Mouse (Mus musculus) erythroblast, embryonic 14.5 days (primary cell): ENCODE data around the gene Kcnj9. TPM values are rescaled to one million over a fixed set of nuclear protein-coding genes. Genes with fewer than 3 reads are reported as not detected.

Experiments used
- H3K27me3 ChIP-seq: 2 replicates; pipeline ENCODE4 v1.6.1; 2012; ENCODE audit warnings: inconsistent platforms; ENCODE audit not compliant: control insufficient read depth
- H3K36me3 ChIP-seq: 2 replicates; pipeline ENCODE4 v1.6.1; 2012; ENCODE audit warnings: mild to moderate bottlenecking, inconsistent platforms; ENCODE audit not compliant: control insufficient read depth
- H3K4me1 ChIP-seq: 2 replicates; pipeline ENCODE4 v1.6.1; 2012; ENCODE audit warnings: inconsistent platforms; ENCODE audit not compliant: control insufficient read depth
- H3K4me3 ChIP-seq: replicated peaks from 2 replicates; pipeline ENCODE3; 2012; ENCODE audit warnings: moderate library complexity, mild to moderate bottlenecking, inconsistent platforms
- H3K9me3 ChIP-seq: 2 replicates; pipeline ENCODE4 v1.6.1; 2012; ENCODE audit warnings: low read length, inconsistent platforms, mixed read lengths; ENCODE audit not compliant: control insufficient read depth
- GATA1 ChIP-seq: IDR thresholded peaks from 2 replicates; pipeline ENCODE4 v1.6.1; 2012; ENCODE audit warnings: low read length, inconsistent platforms, mixed read lengths
- TAL1 ChIP-seq: IDR thresholded peaks from 3 replicates; pipeline ENCODE4 v1.6.1; 2012; ENCODE audit warnings: low read length, inconsistent platforms, mixed read lengths
- polyA plus RNA-seq: library from polyadenylated mRNA; stranded (reverse); fragments of >175 nt; gene quantifications from 2 replicates; pipeline ENCODE4 v1.2.3, GENCODE M21; 2012

Kcnj9 gene
- polyA plus RNA-seq, 1 experiment, result 0.01 TPM

GRCm38 (mm10) chr1:172271765-172272164 lies 57.4 kb downstream of the Kcnj9 start:
- Histone ChIP-seq H3K9me3 (no peaks in the 10 kb centered on the region), H3K27me3 (no peaks in the 10 kb centered on the region), H3K36me3 (no peaks in the 10 kb centered on the region), H3K4me1 (no peaks in the 10 kb centered on the region), H3K4me3 (no peak overlapping the region)
- no peak for TF ChIP-seq TAL1
- no peak for TF ChIP-seq GATA1

- H3K36me3 ChIP-seq, result no peaks in the 10 kb centered on the region
- no peaks in the 10 kb centered on the region for H3K27me3 ChIP-seq
Measured at GRCm38 (mm10) chr1:172271208-172271607, 57.9 kb downstream of the Kcnj9 start.

More at GRCm38 (mm10) chr1:172271208-172271607, 57.9 kb downstream of the Kcnj9 start:
- no peak overlapping the region for H3K4me3 ChIP-seq
- TF ChIP-seq TAL1, result no peak
- no peak for TF ChIP-seq GATA1
- no peaks in the 10 kb centered on the region for H3K4me1 ChIP-seq
- no peaks in the 10 kb centered on the region for H3K9me3 ChIP-seq

Other genes starting within 250 kb of the Kcnj9 start
- gene Copa, start 246.8 kb downstream of the Kcnj9 start, polyA plus RNA-seq, result 0.55 and 0.78 TPM in 2 replicates
- 0.30 and 0.64 TPM in 2 replicates for gene Ncstn, start 246.5 kb downstream of the Kcnj9 start, polyA plus RNA-seq
- 1.4 and 2.0 TPM in 2 replicates for gene Pex19, start 202.6 kb downstream of the Kcnj9 start, polyA plus RNA-seq
- 4.1 and 4.3 TPM in 2 replicates for gene Dcaf8, start 181.2 kb downstream of the Kcnj9 start, polyA plus RNA-seq
- gene Pea15a, start 122.5 kb downstream of the Kcnj9 start, polyA plus RNA-seq, result 0.04 and 0.10 TPM in 2 replicates
- not detected in 2 replicates for gene Casq1, start 109.5 kb downstream of the Kcnj9 start, polyA plus RNA-seq
- not detected in 2 replicates for gene Atp1a4, start 70.9 kb downstream of the Kcnj9 start, polyA plus RNA-seq
- gene Igsf8, start 67.7 kb downstream of the Kcnj9 start, polyA plus RNA-seq, result 2.7 and 3.3 TPM in 2 replicates
- gene Atp1a2, start 31.3 kb downstream of the Kcnj9 start, polyA plus RNA-seq, result not detected in 2 replicates
- 0.01 TPM in 1 of 2 replicates, not detected in the other for gene Kcnj10, start 11.9 kb upstream of the Kcnj9 start, polyA plus RNA-seq
- gene Pigm, start 47.2 kb upstream of the Kcnj9 start, polyA plus RNA-seq, result 0.10 and 0.15 TPM in 2 replicates
- not detected in 2 replicates for gene Slamf9, start 146.0 kb upstream of the Kcnj9 start, polyA plus RNA-seq
- gene Igsf9, start 152.5 kb upstream of the Kcnj9 start, polyA plus RNA-seq, result not detected in 2 replicates
- gene Tagln2, start 170.7 kb upstream of the Kcnj9 start, polyA plus RNA-seq, result 2.6 and 2.9 TPM in 2 replicates
- 0.02 TPM in 1 of 2 replicates, not detected in the other for gene Cfap45, start 191.5 kb upstream of the Kcnj9 start, polyA plus RNA-seq
- not detected in 2 replicates for gene Vsig8, start 226.6 kb upstream of the Kcnj9 start, polyA plus RNA-seq